Mouse (Mus musculus): ENCODE measurements at regions not wholly inside any gene's neighbourhood (a gene's known extent, or its start where the extent isn't known, plus 50 kb on each side); places are given as distances from the start of the nearest gene placed in this dataset.
A peak's percentile ranks its signal among the peaks of the same experiment; 100 is the strongest.

- Histone ChIP-seq H3K36me3 (ENCODE audit: control insufficient read depth) (no peaks in the 10 kb centered on the region), H3K27me3 (ENCODE audit: control insufficient read depth) (peaks cover 11% of the 10 kb centered on the region), H3K9me3 (ENCODE audit: control insufficient read depth, low read length) (no peaks in the 10 kb centered on the region), H3K4me3 (replicated peaks) (peak overlapping the region; percentile 25), H3K4me1 (ENCODE audit: control insufficient read depth) (peaks cover 49% of the 10 kb centered on the region)
- TF ChIP-seq TAL1 (IDR thresholded peaks at IDR 0.05; ENCODE audit: low read length) (peak; percentile 91), GATA1 (IDR thresholded peaks at IDR 0.05; ENCODE audit: low read length) (peak; percentile 87)
These were observed 56.8 kb downstream of the Odc1 start for GRCm38 (mm10) chr12:17601245-17602023.

GRCm38 (mm10) chr12:17603576-17603975 is 59.0 kb downstream of the Odc1 start:
- H3K4me1 ChIP-seq (ENCODE audit: control insufficient read depth): peaks cover 41% of the 10 kb centered on the region
- H3K4me3 ChIP-seq (replicated peaks): no peak overlapping the region
- peaks cover 5% of the 10 kb centered on the region for H3K27me3 ChIP-seq (ENCODE audit: control insufficient read depth)
- H3K9me3 ChIP-seq (ENCODE audit: control insufficient read depth, low read length): no peaks in the 10 kb centered on the region
- H3K36me3 ChIP-seq (ENCODE audit: control insufficient read depth): no peaks in the 10 kb centered on the region
- TF ChIP-seq GATA1 (IDR thresholded peaks at IDR 0.05; ENCODE audit: low read length) (no peak), TAL1 (IDR thresholded peaks at IDR 0.05; ENCODE audit: low read length) (no peak)

- Histone ChIP-seq H3K4me1 (ENCODE audit: control insufficient read depth) (no peaks in the 10 kb centered on the region), H3K27me3 (ENCODE audit: control insufficient read depth) (no peaks in the 10 kb centered on the region; the same call in 1 of the 2 replicates), H3K4me3 (replicated peaks) (no peak overlapping the region), H3K9me3 (ENCODE audit: control insufficient read depth, low read length) (0 out of 2 replicates have a peak, but pooled peaks cover 2% of the 10 kb centered on the region), H3K36me3 (ENCODE audit: control insufficient read depth) (no peaks in the 10 kb centered on the region)
- TF ChIP-seq TAL1 (IDR thresholded peaks at IDR 0.05; ENCODE audit: low read length): no peak
- no peak for TF ChIP-seq GATA1 (IDR thresholded peaks at IDR 0.05; ENCODE audit: low read length)
These were observed 65.8 kb downstream of the Odc1 start for GRCm38 (mm10) chr12:17610384-17610783.

- Histone ChIP-seq H3K9me3 (ENCODE audit: control insufficient read depth, low read length) (0 out of 2 replicates have a peak, but pooled peaks cover 2% of the 10 kb centered on the region), H3K27me3 (ENCODE audit: control insufficient read depth) (no peaks in the 10 kb centered on the region; the same call in 1 of the 2 replicates), H3K4me3 (replicated peaks) (no peak overlapping the region), H3K4me1 (ENCODE audit: control insufficient read depth) (no peaks in the 10 kb centered on the region), H3K36me3 (ENCODE audit: control insufficient read depth) (no peaks in the 10 kb centered on the region)
- no peak for TF ChIP-seq TAL1 (IDR thresholded peaks at IDR 0.05; ENCODE audit: low read length)
- no peak for TF ChIP-seq GATA1 (IDR thresholded peaks at IDR 0.05; ENCODE audit: low read length)
These were observed 67.4 kb downstream of the Odc1 start for GRCm38 (mm10) chr12:17611988-17612387.

- Histone ChIP-seq H3K9me3 (ENCODE audit: control insufficient read depth, low read length) (0 out of 2 replicates have a peak, but pooled peaks cover 2% of the 10 kb centered on the region), H3K27me3 (ENCODE audit: control insufficient read depth) (no peaks in the 10 kb centered on the region), H3K4me3 (replicated peaks) (no peak overlapping the region), H3K4me1 (ENCODE audit: control insufficient read depth) (no peaks in the 10 kb centered on the region), H3K36me3 (ENCODE audit: control insufficient read depth) (no peaks in the 10 kb centered on the region)
- TF ChIP-seq GATA1 (IDR thresholded peaks at IDR 0.05; ENCODE audit: low read length): no peak
These were observed 72.4 kb upstream of the Hpcal1 start for GRCm38 (mm10) chr12:17618300-17618699.

- TF ChIP-seq TAL1 (IDR thresholded peaks at IDR 0.05; ENCODE audit: low read length): no peak
- H3K4me3 ChIP-seq (replicated peaks): no peak overlapping the region
- H3K27me3 ChIP-seq (ENCODE audit: control insufficient read depth): no peaks in the 10 kb centered on the region
- no peaks in the 10 kb centered on the region for H3K36me3 ChIP-seq (ENCODE audit: control insufficient read depth)
- no peaks in the 10 kb centered on the region for H3K9me3 ChIP-seq (ENCODE audit: control insufficient read depth, low read length)
- H3K4me1 ChIP-seq (ENCODE audit: control insufficient read depth): no peaks in the 10 kb centered on the region
These were observed 70.4 kb upstream of the Hpcal1 start for GRCm38 (mm10) chr12:17620226-17620625.

- no peaks in the 10 kb centered on the region for H3K36me3 ChIP-seq (ENCODE audit: control insufficient read depth)
- no peaks in the 10 kb centered on the region for H3K27me3 ChIP-seq (ENCODE audit: control insufficient read depth)
- no peaks in the 10 kb centered on the region for H3K9me3 ChIP-seq (ENCODE audit: control insufficient read depth, low read length)
- no peaks in the 10 kb centered on the region for H3K4me1 ChIP-seq (ENCODE audit: control insufficient read depth)
- H3K4me3 ChIP-seq (replicated peaks): no peak overlapping the region
- TF ChIP-seq GATA1 (IDR thresholded peaks at IDR 0.05; ENCODE audit: low read length) (no peak), TAL1 (IDR thresholded peaks at IDR 0.05; ENCODE audit: low read length) (no peak)
These were observed 69.2 kb upstream of the Hpcal1 start for GRCm38 (mm10) chr12:17621487-17621888.

GRCm38 (mm10) chr12:17622509-17623005 is 68.1 kb upstream of the Hpcal1 start:
- no peak overlapping the region for H3K4me3 ChIP-seq (replicated peaks)
- TF ChIP-seq GATA1 (IDR thresholded peaks at IDR 0.05; ENCODE audit: low read length) (no peak), TAL1 (IDR thresholded peaks at IDR 0.05; ENCODE audit: low read length) (no peak)
- H3K9me3 ChIP-seq (ENCODE audit: control insufficient read depth, low read length): no peaks in the 10 kb centered on the region
- H3K4me1 ChIP-seq (ENCODE audit: control insufficient read depth): no peaks in the 10 kb centered on the region
- H3K36me3 ChIP-seq (ENCODE audit: control insufficient read depth): no peaks in the 10 kb centered on the region
- H3K27me3 ChIP-seq (ENCODE audit: control insufficient read depth): no peaks in the 10 kb centered on the region

- H3K36me3 ChIP-seq (ENCODE audit: control insufficient read depth): no peaks in the 10 kb centered on the region
- H3K9me3 ChIP-seq (ENCODE audit: control insufficient read depth, low read length): no peaks in the 10 kb centered on the region
- H3K4me3 ChIP-seq (replicated peaks): no peak overlapping the region
- no peaks in the 10 kb centered on the region for H3K27me3 ChIP-seq (ENCODE audit: control insufficient read depth)
- no peak for TF ChIP-seq TAL1 (IDR thresholded peaks at IDR 0.05; ENCODE audit: low read length)
- TF ChIP-seq GATA1 (IDR thresholded peaks at IDR 0.05; ENCODE audit: low read length): no peak
- H3K4me1 ChIP-seq (ENCODE audit: control insufficient read depth): no peaks in the 10 kb centered on the region
These were observed 64.6 kb upstream of the Hpcal1 start for GRCm38 (mm10) chr12:17626043-17626442.
